Mouse (Mus musculus) neural tube, embryonic 13.5 days (tissue): ENCODE measurements around the gene Snx30. TPM values are rescaled to one million over a fixed set of nuclear protein-coding genes. Genes with fewer than 3 reads are reported as not detected.

Experiments used
- ATAC-seq: fragments of 200-750 bp; cut with Nextera tagmentation; 2 replicates; pipeline ENCODE4 v1.8.0; 2017; ENCODE audit warnings: low read depth, mild to moderate bottlenecking, moderate TSS enrichment, moderate library complexity
- H3K27ac ChIP-seq: fragments of 300-500 bp; sonication (generic); replicated peaks from 2 replicates; pipeline ENCODE4 v1.5.1; 2015; ENCODE audit warnings: moderate library complexity, mild to moderate bottlenecking, inconsistent platforms
- H3K27me3 ChIP-seq: fragments of 300-500 bp; sonication (generic); 2 replicates; pipeline ENCODE4 v1.6.1; 2015; ENCODE audit warnings: mild to moderate bottlenecking, inconsistent platforms
- H3K36me3 ChIP-seq: fragments of 300-500 bp; sonication (generic); 2 replicates; pipeline ENCODE4 v1.6.1; 2015; ENCODE audit warnings: mild to moderate bottlenecking, inconsistent platforms
- H3K4me1 ChIP-seq: fragments of 300-500 bp; sonication (generic); replicated peaks from 2 replicates; pipeline ENCODE4 v1.6.1; 2015; ENCODE audit warnings: inconsistent platforms
- H3K4me2 ChIP-seq: fragments of 300-500 bp; sonication (generic); 2 replicates; pipeline ENCODE4 v1.6.1; 2015; ENCODE audit warnings: inconsistent platforms, mild to moderate bottlenecking, moderate library complexity
- H3K4me3 ChIP-seq: fragments of 300-500 bp; sonication (generic); 2 replicates; pipeline ENCODE4 v1.5.1; 2015; ENCODE audit warnings: mild to moderate bottlenecking, inconsistent platforms
- H3K9ac ChIP-seq: fragments of 300-500 bp; sonication (generic); 2 replicates; pipeline ENCODE4 v1.6.1; 2015; ENCODE audit warnings: moderate library complexity, mild to moderate bottlenecking, inconsistent platforms
- H3K9me3 ChIP-seq: fragments of 300-500 bp; sonication (generic); 2 replicates; pipeline ENCODE4 v1.6.1; 2016; ENCODE audit warnings: inconsistent platforms
- WGBS: fragments of 180-500 bp; shearing (Covaris S2); methylation state at CpG from one replicate; pipeline ENCODE4 v1.1.7; 2015; 5-methylcytosine and 5-hydroxymethylcytosine counted together
- polyA plus RNA-seq: library from polyadenylated mRNA; unstranded; fragments of >200 nt; fragmentation: Nextera tagmentation; extraction: Ambion mirVana; gene quantifications from 2 replicates; pipeline ENCODE4 v1.2.1, GENCODE M21; 2015

Snx30 gene
- polyA plus RNA-seq, 1 experiment from 2014 or later: 14.8 TPM

DNA sequence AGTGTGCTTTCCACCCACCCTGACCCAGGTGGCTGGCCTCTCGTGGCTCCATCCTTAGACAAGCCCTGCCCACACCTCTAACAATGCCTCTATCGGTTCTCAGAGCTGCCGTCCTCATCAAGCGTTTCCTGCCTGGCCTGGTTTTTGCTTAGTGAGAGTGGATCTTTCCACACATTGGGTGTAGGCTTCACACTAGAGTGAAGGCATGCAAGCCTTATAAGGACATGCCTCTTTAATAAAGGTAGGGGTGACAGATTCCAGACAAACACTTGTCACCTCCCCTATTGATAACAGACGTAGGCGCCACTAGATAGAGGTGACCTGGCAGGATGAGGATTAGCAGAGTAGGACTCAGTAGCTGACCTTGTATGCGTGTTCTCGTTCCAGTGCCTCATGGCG is 92.9 kb downstream of the Snx30 start:
- H3K36me3 ChIP-seq: peaks cover 71% of the 10 kb centered on the region
- no peaks in the 10 kb centered on the region for H3K9me3 ChIP-seq
- 91% methylated on average over 9 of the region's 9 CpGs for WGBS

DNA sequence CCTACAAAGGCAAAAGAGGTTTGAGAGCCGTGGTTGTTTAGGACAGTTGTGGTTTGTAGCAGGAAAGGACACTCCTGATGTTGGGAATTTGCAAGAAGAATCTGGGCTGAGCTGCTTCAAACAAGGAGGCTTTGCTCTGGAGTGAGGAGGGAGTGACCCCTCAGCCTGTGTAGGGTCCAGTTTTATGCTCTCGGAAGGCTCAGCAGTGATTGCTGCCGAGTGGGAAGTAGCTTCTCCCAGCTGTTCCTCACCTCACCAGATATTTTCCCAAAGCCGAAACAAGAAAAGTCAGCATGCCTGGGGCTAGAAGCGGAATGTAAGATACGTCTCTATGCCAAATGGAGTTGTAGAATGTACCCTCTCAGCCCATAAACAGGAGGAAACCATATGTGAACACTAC is 96.2 kb downstream of the Snx30 start:
- ATAC-seq: no peak
- H3K4me2 ChIP-seq: no peak overlapping the region
- no peaks in the 10 kb centered on the region for H3K9me3 ChIP-seq
- no peak overlapping the region for H3K4me3 ChIP-seq
- H3K27ac ChIP-seq: no peak overlapping the region
- H3K27me3 ChIP-seq: no peaks in the 10 kb centered on the region
- 83% methylated on average over 6 of the region's 6 CpGs for WGBS
- no peaks in the 10 kb centered on the region for H3K4me1 ChIP-seq
- H3K36me3 ChIP-seq: peaks cover 42% of the 10 kb centered on the region
- no peak overlapping the region for H3K9ac ChIP-seq

More for the DNA sequence above, 92.9 kb downstream of the Snx30 start:
- Histone ChIP-seq H3K27ac (no peak overlapping the region), H3K4me2 (no peak overlapping the region), H3K4me3 (no peak overlapping the region), H3K27me3 (no peaks in the 10 kb centered on the region), H3K9ac (no peak overlapping the region), H3K4me1 (no peaks in the 10 kb centered on the region)
- ATAC-seq: no peak

DNA sequence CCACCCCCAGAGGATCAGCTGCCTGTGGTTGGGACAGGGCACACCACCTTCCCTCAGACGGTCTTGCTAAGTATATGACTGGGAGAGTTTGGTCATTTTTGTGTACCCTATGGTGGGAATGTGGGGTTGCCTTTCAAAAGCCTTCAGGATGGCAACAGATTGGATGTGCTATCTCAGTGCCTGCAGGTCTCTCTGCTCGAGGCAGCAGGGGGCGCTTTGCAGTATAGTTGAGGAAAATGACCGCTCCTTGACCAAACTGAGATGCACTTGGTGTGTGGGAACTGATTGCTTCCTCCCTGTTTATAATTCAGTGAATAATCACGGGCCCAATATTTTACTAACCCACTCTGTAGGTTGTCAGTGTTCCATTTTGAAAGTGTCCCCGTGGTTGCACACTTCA is 96.9 kb downstream of the Snx30 start:
- Histone ChIP-seq H3K4me3 (no peak overlapping the region), H3K27ac (no peak overlapping the region), H3K4me2 (no peak overlapping the region), H3K27me3 (no peaks in the 10 kb centered on the region), H3K9me3 (no peaks in the 10 kb centered on the region), H3K4me1 (no peaks in the 10 kb centered on the region), H3K36me3 (peaks cover 36% of the 10 kb centered on the region), H3K9ac (no peak overlapping the region)
- no peak for ATAC-seq
- WGBS: 69% methylated on average over 6 of the region's 6 CpGs

DNA sequence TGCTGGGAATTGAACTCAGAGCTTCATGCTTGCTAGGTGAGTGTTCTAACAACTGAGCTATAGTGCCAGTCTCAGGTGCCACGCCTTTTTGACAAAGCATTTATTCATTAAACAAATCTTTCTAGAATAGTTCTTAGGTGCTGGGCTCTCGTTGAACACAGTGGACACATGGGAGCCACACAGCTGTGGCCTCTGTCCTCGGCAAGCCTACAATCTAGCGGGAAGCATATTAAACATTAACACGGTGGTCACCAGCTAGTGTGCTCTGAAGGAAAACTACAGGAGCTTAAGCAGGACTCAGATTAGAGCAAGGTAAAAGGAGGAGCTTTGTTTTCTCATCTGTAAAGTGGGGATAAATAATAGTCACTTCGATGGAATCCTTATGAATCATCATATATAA is 101.5 kb downstream of the Snx30 start:
- no peaks in the 10 kb centered on the region for H3K36me3 ChIP-seq
- H3K27me3 ChIP-seq: no peaks in the 10 kb centered on the region
- no peak overlapping the region for H3K4me2 ChIP-seq
- no peak overlapping the region for H3K4me3 ChIP-seq
- no peak overlapping the region for H3K27ac ChIP-seq
- H3K9ac ChIP-seq: no peak overlapping the region
- ATAC-seq: no peak
- 85% methylated on average over 6 of the region's 6 CpGs for WGBS
- no peaks in the 10 kb centered on the region for H3K4me1 ChIP-seq
- H3K9me3 ChIP-seq: no peaks in the 10 kb centered on the region

DNA sequence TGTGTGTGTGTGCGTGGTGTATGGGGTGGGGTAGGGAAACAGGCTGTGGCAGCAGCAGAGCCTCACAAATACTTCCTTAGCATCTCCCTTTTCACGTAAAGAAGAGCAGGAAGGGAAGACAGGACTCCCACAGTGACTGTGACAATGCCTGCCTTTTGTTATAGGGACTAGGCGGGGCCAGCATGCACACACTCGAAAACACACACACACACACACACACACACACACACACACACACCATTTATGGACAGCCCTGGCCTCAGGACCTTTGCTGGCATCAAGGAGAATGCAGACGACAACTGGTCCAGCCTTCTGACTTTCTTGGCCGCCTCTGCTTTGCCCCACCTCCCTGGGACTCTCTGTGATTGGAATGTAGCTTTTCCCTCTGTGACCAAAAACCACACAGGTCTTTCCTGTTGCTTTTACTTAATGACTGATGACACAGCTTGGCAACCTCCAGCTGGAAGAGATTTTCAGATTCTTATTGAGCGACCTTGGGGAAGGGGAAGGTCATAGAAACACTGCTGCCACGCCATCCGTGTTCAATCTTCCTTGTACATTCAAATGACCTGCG is 102.1 kb downstream of the Snx30 start:
- Histone ChIP-seq H3K27ac (no peak overlapping the region), H3K27me3 (no peaks in the 10 kb centered on the region), H3K36me3 (no peaks in the 10 kb centered on the region), H3K4me3 (no peak overlapping the region), H3K4me1 (no peaks in the 10 kb centered on the region), H3K9me3 (no peaks in the 10 kb centered on the region), H3K9ac (no peak overlapping the region), H3K4me2 (no peak overlapping the region)
- no peak for ATAC-seq
- WGBS: 53% methylated on average over 10 of the region's 10 CpGs

DNA sequence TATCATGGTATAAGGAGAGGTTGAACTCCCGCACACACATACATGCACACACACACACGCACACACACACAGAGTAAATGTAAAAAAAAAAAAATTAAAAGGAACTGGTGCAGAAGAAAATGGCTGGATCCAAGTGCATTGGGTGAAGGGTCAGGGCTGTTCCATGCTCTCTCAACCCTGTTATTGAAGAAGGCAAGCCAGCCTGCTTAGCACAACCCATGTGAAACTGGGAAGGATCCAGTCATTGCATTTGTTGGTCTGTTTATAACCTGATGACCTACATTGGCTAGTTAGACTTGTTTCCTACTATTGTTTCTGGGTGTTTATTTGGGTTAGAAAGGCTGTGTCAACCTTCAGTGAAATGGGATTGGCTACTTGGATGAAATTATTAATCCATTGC is 103.1 kb downstream of the Snx30 start:
- no peak overlapping the region for H3K9ac ChIP-seq
- no peak overlapping the region for H3K27ac ChIP-seq
- H3K4me1 ChIP-seq: no peaks in the 10 kb centered on the region
- H3K36me3 ChIP-seq: no peaks in the 10 kb centered on the region
- ATAC-seq: no peak
- H3K9me3 ChIP-seq: no peaks in the 10 kb centered on the region
- H3K4me3 ChIP-seq: no peak overlapping the region
- H3K27me3 ChIP-seq: peaks cover 3% of the 10 kb centered on the region
- no peak overlapping the region for H3K4me2 ChIP-seq
- 95% methylated on average over 2 of the region's 2 CpGs for WGBS

DNA sequence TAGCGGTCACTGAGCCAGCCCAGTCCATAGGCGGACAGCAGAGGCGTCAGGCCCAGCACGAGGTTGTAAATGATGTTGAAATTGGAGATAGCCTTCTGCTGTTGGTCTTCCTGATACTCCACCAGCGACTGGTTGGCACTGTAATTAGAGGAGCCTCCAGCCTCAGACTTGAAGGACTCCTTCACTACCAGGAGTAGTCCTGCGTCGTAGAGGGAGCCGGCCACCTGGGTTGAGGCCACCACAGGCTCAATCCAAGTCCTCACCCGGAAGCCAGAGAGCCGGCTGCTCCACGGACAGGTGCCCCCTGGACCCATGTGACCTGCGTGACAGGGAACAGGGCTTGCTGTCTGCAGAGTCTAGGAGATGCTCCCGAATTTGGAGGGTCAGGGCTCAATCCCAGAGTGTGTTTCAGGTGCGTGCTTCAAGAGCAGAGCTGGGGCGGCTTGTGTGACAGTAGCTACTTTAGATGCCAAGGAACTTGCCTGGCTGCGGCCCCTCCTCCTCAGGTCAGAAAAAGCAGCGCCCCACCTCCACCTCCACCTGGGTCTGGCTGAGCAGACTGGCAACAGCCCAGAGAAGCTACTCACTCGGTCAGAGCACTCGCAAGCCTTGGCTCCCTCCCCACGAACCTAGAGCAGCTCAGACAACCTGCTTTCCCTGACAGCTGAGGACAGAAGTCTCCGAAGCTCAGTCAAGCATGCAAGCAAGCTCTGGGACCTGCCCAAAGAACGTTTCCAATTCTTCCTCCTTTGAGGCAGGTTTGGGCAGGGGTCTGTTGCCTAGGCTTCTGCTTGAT is 109.2 kb downstream of the Snx30 start, which contains the start of gene Slc46a2:
TSS of gene Slc46a2 (minus strand) at position 449 of the 796 bp plus-strand sequence.
- Histone ChIP-seq H3K4me2 (no peak within 1 kb of the TSS), H3K27me3 (peaks cover 21% of the 10 kb centered on the region), H3K4me3 (no peak within 1 kb of the TSS), H3K4me1 (no peaks in the 10 kb centered on the region), H3K9ac (no peak within 1 kb of the TSS), H3K27ac (no peak within 1 kb of the TSS), H3K9me3 (no peaks in the 10 kb centered on the region), H3K36me3 (no peaks in the 10 kb centered on the region)
- 21% methylated on average over 22 of the region's 22 CpGs for WGBS
- no peak for ATAC-seq

DNA sequence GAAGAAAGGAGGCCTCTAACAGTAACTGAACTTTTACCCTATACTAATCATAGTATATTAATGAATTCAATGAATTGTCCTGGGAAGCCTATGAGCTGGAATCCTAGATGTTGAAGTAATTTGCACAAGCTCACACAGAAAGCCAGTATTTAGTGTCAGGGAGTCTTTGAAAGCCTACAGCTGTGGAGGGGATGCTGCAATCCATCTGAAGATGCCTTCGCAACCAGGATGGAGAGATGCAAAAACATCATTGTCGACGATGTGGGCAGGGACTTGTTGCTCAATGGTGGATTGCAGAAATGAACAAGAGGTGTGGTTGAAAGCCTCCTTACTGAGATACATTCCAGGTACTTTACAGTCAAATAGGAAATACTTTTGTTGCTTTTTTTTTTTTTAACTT is 112.3 kb downstream of the Snx30 start:
- no peak overlapping the region for H3K27ac ChIP-seq
- no peaks in the 10 kb centered on the region for H3K9me3 ChIP-seq
- H3K4me3 ChIP-seq: no peak overlapping the region
- H3K4me2 ChIP-seq: no peak overlapping the region
- ATAC-seq: no peak
- peaks cover 21% of the 10 kb centered on the region for H3K27me3 ChIP-seq
- H3K4me1 ChIP-seq: no peaks in the 10 kb centered on the region
- no peak overlapping the region for H3K9ac ChIP-seq
- WGBS: 94% methylated on average over 3 of the region's 3 CpGs
- no peaks in the 10 kb centered on the region for H3K36me3 ChIP-seq

DNA sequence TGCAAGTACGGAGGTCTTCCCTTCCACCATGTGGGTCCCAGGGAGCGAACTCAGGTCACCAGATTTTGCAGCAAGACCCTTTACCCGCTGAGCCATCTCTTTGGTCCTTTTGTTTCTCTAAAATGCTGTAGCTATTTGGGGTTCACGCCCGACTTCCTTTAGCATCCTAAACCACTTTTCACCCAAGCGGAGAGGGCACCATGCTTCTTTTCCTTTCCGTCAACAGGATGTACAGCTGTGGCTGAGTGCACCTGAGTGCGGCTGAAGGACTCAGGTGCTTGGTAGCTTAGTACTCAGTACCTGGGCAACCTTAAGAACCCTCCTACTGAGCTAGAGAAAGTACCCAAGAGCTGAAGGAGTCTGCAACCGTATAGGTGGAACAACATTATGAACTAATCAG is 119.4 kb downstream of the Snx30 start:
- no peak overlapping the region for H3K9ac ChIP-seq
- no peaks in the 10 kb centered on the region for H3K9me3 ChIP-seq
- no peaks in the 10 kb centered on the region for H3K36me3 ChIP-seq
- H3K27me3 ChIP-seq: no peaks in the 10 kb centered on the region
- no peaks in the 10 kb centered on the region for H3K4me1 ChIP-seq
- no peak overlapping the region for H3K4me2 ChIP-seq
- WGBS: 90% methylated on average over 9 of the region's 9 CpGs
- no peak overlapping the region for H3K4me3 ChIP-seq
- no peak for ATAC-seq
- H3K27ac ChIP-seq: no peak overlapping the region

DNA sequence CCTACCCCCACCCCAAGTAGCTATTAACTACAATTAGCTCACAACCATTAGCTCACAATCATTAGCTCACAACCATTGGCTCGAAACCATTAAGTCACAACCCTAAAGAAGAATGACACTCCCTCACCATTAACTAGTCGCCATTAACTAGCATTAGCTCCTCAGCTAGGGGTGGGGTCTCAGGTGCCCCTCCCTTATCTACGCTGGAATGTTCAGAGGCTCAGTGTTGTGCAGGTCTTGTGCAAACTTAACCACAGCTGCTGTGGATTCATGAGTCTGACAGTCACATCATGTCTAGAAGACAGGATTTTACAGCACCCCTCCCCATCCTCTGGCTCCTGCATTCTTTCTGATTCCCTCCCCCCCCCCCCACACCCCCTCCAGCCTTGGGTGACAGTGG is 122.0 kb downstream of the Snx30 start:
- H3K4me2 ChIP-seq: no peak overlapping the region
- H3K9me3 ChIP-seq: no peaks in the 10 kb centered on the region
- no peaks in the 10 kb centered on the region for H3K36me3 ChIP-seq
- H3K4me3 ChIP-seq: no peak overlapping the region
- WGBS: 65% methylated on average over 3 of the region's 3 CpGs
- no peak overlapping the region for H3K27ac ChIP-seq
- no peak for ATAC-seq
- H3K4me1 ChIP-seq: no peaks in the 10 kb centered on the region
- H3K9ac ChIP-seq: no peak overlapping the region
- no peaks in the 10 kb centered on the region for H3K27me3 ChIP-seq

DNA sequence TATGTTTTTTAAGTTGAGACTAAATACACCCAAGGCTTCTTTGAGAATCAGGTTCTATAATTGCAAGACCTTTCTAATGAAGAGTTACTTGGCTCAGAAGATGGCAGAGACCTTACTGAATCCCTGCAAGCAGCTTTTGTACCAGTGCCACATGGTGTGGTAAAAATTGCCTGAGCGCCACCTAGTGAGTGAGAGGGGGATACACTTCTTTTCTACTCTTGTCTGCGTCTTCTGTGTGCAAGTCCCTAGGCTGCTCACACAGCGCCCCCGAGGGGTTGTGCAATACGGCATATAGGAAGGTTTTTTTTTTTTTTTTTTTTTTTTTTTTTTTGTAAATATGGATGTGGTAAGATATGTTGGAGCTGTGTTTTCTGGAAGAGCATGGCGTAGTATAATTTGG is 122.7 kb downstream of the Snx30 start:
- H3K36me3 ChIP-seq: no peaks in the 10 kb centered on the region
- H3K4me3 ChIP-seq: no peak overlapping the region
- no peak overlapping the region for H3K4me2 ChIP-seq
- ATAC-seq: no peak
- 27% methylated on average over 6 of the region's 6 CpGs for WGBS
- no peak overlapping the region for H3K9ac ChIP-seq
- no peaks in the 10 kb centered on the region for H3K4me1 ChIP-seq
- H3K27me3 ChIP-seq: no peaks in the 10 kb centered on the region
- no peak overlapping the region for H3K27ac ChIP-seq
- H3K9me3 ChIP-seq: no peaks in the 10 kb centered on the region

DNA sequence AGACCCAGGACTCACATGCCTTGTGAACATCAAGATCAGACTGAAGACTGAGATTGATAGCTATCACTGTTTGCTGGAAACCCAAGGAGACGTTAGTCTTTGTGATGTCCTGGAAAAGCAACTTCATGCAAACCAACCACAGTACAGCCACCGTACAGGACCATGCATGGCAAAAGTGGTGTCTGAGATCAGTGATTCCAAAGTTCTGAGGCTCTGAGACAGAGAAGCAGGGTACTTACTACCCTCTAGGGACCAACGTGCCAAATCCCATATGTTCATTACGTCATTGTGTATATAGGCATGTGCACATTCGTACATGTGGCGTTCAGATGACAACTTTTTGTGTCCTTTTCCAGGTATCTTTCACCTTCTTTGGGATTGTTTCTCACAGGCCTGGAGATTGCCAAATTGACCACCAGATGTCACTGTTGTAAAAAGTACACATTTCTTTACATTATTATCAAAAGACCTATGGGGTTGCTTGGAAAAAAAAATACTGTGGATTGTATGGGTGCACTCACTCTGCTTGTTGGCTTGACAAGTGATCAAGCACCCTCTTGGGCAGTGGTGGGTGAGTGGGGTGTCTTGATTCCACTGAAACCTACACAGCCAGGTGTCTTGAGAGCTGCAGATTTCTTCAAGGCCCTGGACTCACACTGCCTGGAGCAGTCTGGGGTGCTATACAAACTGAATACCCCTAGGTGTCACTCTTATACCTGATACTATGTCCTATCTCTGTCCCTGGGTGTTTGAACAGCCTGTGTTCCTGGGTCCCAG is 127.1 kb downstream of the Snx30 start:
- no peak overlapping the region for H3K9ac ChIP-seq
- WGBS: 58% methylated on average over 6 of the region's 6 CpGs
- H3K36me3 ChIP-seq: no peaks in the 10 kb centered on the region
- H3K27me3 ChIP-seq: no peaks in the 10 kb centered on the region
- no peak overlapping the region for H3K4me2 ChIP-seq
- H3K9me3 ChIP-seq: no peaks in the 10 kb centered on the region
- no peaks in the 10 kb centered on the region for H3K4me1 ChIP-seq
- no peak overlapping the region for H3K4me3 ChIP-seq
- ATAC-seq: peak; percentile 79
- H3K27ac ChIP-seq: no peak overlapping the region
